ENCODE assay signal across 8 mouse cellular contexts in genomic region chr19:46761247-46761946, GRCm38 (mm10). TPM values are rescaled to one million over a fixed set of nuclear protein-coding genes. Genes with fewer than 3 reads are reported as not detected.
DNase-seq lines count a peak whose midpoint lies in the region; ATAC-seq lines count a peak whose summit lies in the region.

TSS of gene Cnnm2 (plus strand) at chr19:46761596.

- 0% methylated on average over 38 of the region's 59 CpGs for WGBS in hindbrain, embryonic 16.5 days
- WGBS in macrophage (ENCODE audit: missing documents): under 1% methylated on average over 59 of the region's 59 CpGs

- H3K4me3 ChIP-seq in hindbrain, embryonic 16.5 days (ENCODE audit: low read length): peak within 1 kb of the TSS; percentile 91
- H3K4me3 ChIP-seq in macrophage (ENCODE audit: inconsistent target): peak within 1 kb of the TSS; percentile 32

- peak; percentile 97 for ATAC-seq in hindbrain, embryonic 16.5 days

- H3K4me1 ChIP-seq in hindbrain, embryonic 16.5 days (ENCODE audit: control insufficient read depth, insufficient read depth, low read depth, low read length): peaks cover 24% of the 10 kb centered on the region

- 0 out of 2 replicates have a peak, but pooled peaks cover 3% of the 10 kb centered on the region for H3K9me3 ChIP-seq in hindbrain, embryonic 16.5 days (ENCODE audit: control insufficient read depth, low read length)

- peak within 1 kb of the TSS; percentile 96 for H3K27ac ChIP-seq in hindbrain, embryonic 16.5 days (ENCODE audit: low read depth, low read length)
- peak within 1 kb of the TSS; percentile 70 for H3K27ac ChIP-seq in macrophage

- DNase-seq in WW6 (ENCODE audit: low read depth, low spot score): peak; percentile 100
- DNase-seq in cerebellum, postnatal 4 days (ENCODE audit: low spot score in 2 of 2): peak; percentile 99 to 100
- DNase-seq in gastrocnemius, adult 18-20 months (ENCODE audit: low spot score): peak; percentile 100
- DNase-seq in left cerebral cortex, adult 18-20 months (ENCODE audit: low spot score in 2 of 2): peak; percentile 99 to 100
- DNase-seq in right cerebral cortex, adult 18-20 months: peak; percentile 100
- peak; percentile 98 for DNase-seq in urinary bladder, postnatal 10 days (ENCODE audit: low spot score)

- no peaks in the 10 kb centered on the region; the same call in 1 of the 2 replicates for H3K27me3 ChIP-seq in hindbrain, embryonic 16.5 days (replicated peaks; ENCODE audit: control insufficient read depth, insufficient read depth, low read length)

- H3K36me3 ChIP-seq in hindbrain, embryonic 16.5 days (ENCODE audit: control insufficient read depth, insufficient read depth, low read length): no peaks in the 10 kb centered on the region
- H3K36me3 ChIP-seq in macrophage (ENCODE audit: inconsistent target): no peaks in the 10 kb centered on the region

- H3K4me2 ChIP-seq in hindbrain, embryonic 16.5 days (ENCODE audit: low read length): peak within 1 kb of the TSS; percentile 100

- peak within 1 kb of the TSS; percentile 95 for H3K9ac ChIP-seq in hindbrain, embryonic 16.5 days (ENCODE audit: low read depth, low read length)

- H3K79me2 ChIP-seq in macrophage (ENCODE audit: inconsistent target): peaks cover 20% of the 10 kb centered on the region; the same call in 1 of the 2 replicates

RNA-seq across cellular contexts. Expression of gene Cnnm2, which starts in this region (rescaled TPM):
- total RNA-seq in gastrocnemius, adult 18-20 months (2021): 1 to 10 TPM; 3.2 TPM
- polyA plus RNA-seq in hindbrain, embryonic 16.5 days (2015; fragmentation: Nextera tagmentation; extraction: Ambion mirVana): 5.8 and 6.6 TPM in 2 replicates
- 10 to 100 TPM; 32.6 to 34.2 TPM for total RNA-seq in left cerebral cortex, adult 18-20 months (2021)
- total RNA-seq in macrophage (2018; cell fraction: chromatin; rRNA removed): 10 to 100 TPM in 17 of 26 experiments, 1 to 10 TPM in 9; 1.4 to 46.0 (median 15.8) TPM
- 10 to 100 TPM in 7 of 26 experiments, 1 to 10 TPM in 19; 3.2 to 12.7 (median 7.5) TPM for total RNA-seq in macrophage (2018; cell fraction: cytosol; rRNA removed)
- 10 to 100 TPM in 11 of 26 experiments, 1 to 10 TPM in 15; 2.7 to 59.4 (median 9.4) TPM for total RNA-seq in macrophage (2018; cell fraction: nucleus; rRNA removed)
- polyA plus RNA-seq in macrophage (2018): 6.1 to 11.9 TPM (median 6.8 TPM) in 3 replicates

Comparison
In these comparisons a context has a peak if more than half of its experiments do, and no peak if none do; other contexts are left out.
1. Peak in every context shown above with its lines: DNase-seq, ATAC-seq, H3K4me3 ChIP-seq and H3K27ac ChIP-seq.
2. RNA of gene Cnnm2 (total RNA-seq): 32.6 to 34.2 TPM in left cerebral cortex, adult 18-20 months; 3.2 TPM in gastrocnemius, adult 18-20 months; every median in the first group is over 4 times any median in the second.